Mouse (Mus musculus) C2C12 (cell line): ENCODE results near the gene Sec61b. TPM values are rescaled to one million over a fixed set of nuclear protein-coding genes. Genes with fewer than 3 reads are reported as not detected.

Experiments used
- H3K27me3 ChIP-seq: one replicate; pipeline ENCODE4 v1.6.1; 2011; ENCODE audit not compliant: control insufficient read depth, insufficient read depth, insufficient read length
- H3K36me3 ChIP-seq: one replicate; pipeline ENCODE4 v1.6.1; 2011; ENCODE audit not compliant: control insufficient read depth, insufficient read depth
- H3K4me3 ChIP-seq: one replicate; pipeline ENCODE4 v1.5.1; 2011; ENCODE audit warnings: mild to moderate bottlenecking, control low read depth; ENCODE audit not compliant: poor library complexity, insufficient read depth, severe bottlenecking
- H3K79me2 ChIP-seq: one replicate; pipeline ENCODE4 v1.6.1; 2011; ENCODE audit not compliant: control insufficient read depth, insufficient read depth
- H3K79me3 ChIP-seq: one replicate; pipeline ENCODE4 v1.6.1; 2011; ENCODE audit warnings: low read depth, control low read depth
- H3ac ChIP-seq: one replicate; pipeline ENCODE3; 2011; ENCODE audit warnings: low read depth; ENCODE audit not compliant: control insufficient read depth, insufficient read length
- CEBPB ChIP-seq: IDR thresholded peaks from one replicate; pipeline ENCODE4 v1.6.1; 2011; ENCODE audit warnings: low read depth, mild to moderate bottlenecking, control low read depth, moderate library complexity
- CTCF ChIP-seq: IDR thresholded peaks from one replicate; pipeline ENCODE4 v1.5.1; 2011; ENCODE audit not compliant: control insufficient read depth, insufficient read depth, insufficient read length
- FOSL1 ChIP-seq: IDR thresholded peaks from one replicate; pipeline ENCODE4 v1.8.0; 2011; ENCODE audit warnings: mild to moderate bottlenecking, low read length; ENCODE audit not compliant: poor library complexity, insufficient read depth, severe bottlenecking
- MAX ChIP-seq: IDR thresholded peaks from one replicate; pipeline ENCODE4 v1.6.1; 2011; ENCODE audit warnings: mild to moderate bottlenecking, control low read depth
- MYOD1 ChIP-seq: IDR thresholded peaks from one replicate; pipeline ENCODE4 v1.6.1; 2011; ENCODE audit warnings: low read depth; ENCODE audit not compliant: control insufficient read depth, insufficient read length
- MYOG ChIP-seq: IDR thresholded peaks from one replicate; pipeline ENCODE4 v1.6.1; 2011; ENCODE audit not compliant: control insufficient read depth, insufficient read length; ENCODE audit errors: extremely low read depth
- USF1 ChIP-seq: IDR thresholded peaks from one replicate; pipeline ENCODE4 v1.6.1; 2011; ENCODE audit warnings: low read depth, mild to moderate bottlenecking, control low read depth, moderate library complexity
- polyA plus RNA-seq: library from polyadenylated mRNA; unstranded; fragments of >200 nt; fragmentation: generic; extraction: Trizol; gene quantifications from one replicate; pipeline ENCODE4 v1.2.1, GENCODE M21; 2012; ENCODE audit warnings: missing spikeins

Gene Sec61b
- polyA plus RNA-seq, 1 experiment: 437 TPM

- no peak for TF ChIP-seq CTCF
- no peak for TF ChIP-seq MYOG
- no peak for TF ChIP-seq USF1
- TF ChIP-seq MYOD1: no peak
- no peak for TF ChIP-seq MAX
- TF ChIP-seq FOSL1: no peak
- TF ChIP-seq CEBPB: no peak
- Histone ChIP-seq H3K36me3 (no peaks in the 10 kb centered on the region), H3K27me3 (peaks cover 15% of the 10 kb centered on the region), H3ac (no peak overlapping the region), H3K79me2 (no peaks in the 10 kb centered on the region), H3K4me3 (no peak overlapping the region), H3K79me3 (no peaks in the 10 kb centered on the region)
Measured at GRCm38 (mm10) chr4:47449116-47449515, 25.3 kb upstream of the Sec61b start.

GRCm38 (mm10) chr4:47449586-47450522, 24.6 kb upstream of the Sec61b start:
- Histone ChIP-seq H3K79me2 (no peaks in the 10 kb centered on the region), H3K4me3 (no peak overlapping the region), H3K27me3 (peaks cover 14% of the 10 kb centered on the region), H3ac (no peak overlapping the region), H3K36me3 (no peaks in the 10 kb centered on the region), H3K79me3 (no peaks in the 10 kb centered on the region)
- TF ChIP-seq MAX (no peak), FOSL1 (no peak), USF1 (no peak), MYOG (no peak)

GRCm38 (mm10) chr4:47467196-47467595, 7.3 kb upstream of the Sec61b start:
- Histone ChIP-seq H3K79me3 (peaks cover 6% of the 10 kb centered on the region), H3K79me2 (peaks cover 13% of the 10 kb centered on the region), H3K36me3 (peaks cover 54% of the 10 kb centered on the region), H3K27me3 (no peaks in the 10 kb centered on the region), H3K4me3 (no peak overlapping the region), H3ac (no peak overlapping the region)
- TF ChIP-seq CEBPB (no peak), MYOG (no peak)

GRCm38 (mm10) chr4:47473586-47473967, 881 bp upstream of the Sec61b start:
- peaks cover 71% of the 10 kb centered on the region for H3K79me2 ChIP-seq
- no peak for TF ChIP-seq USF1
- TF ChIP-seq CTCF: no peak
- peak overlapping the region; percentile 89 for H3K4me3 ChIP-seq
- H3K79me3 ChIP-seq: peaks cover 40% of the 10 kb centered on the region
- H3K36me3 ChIP-seq: peaks cover 64% of the 10 kb centered on the region
- no peaks in the 10 kb centered on the region for H3K27me3 ChIP-seq
- H3ac ChIP-seq: peak overlapping the region; percentile 88

- Histone ChIP-seq H3ac (peak overlapping the region; percentile 78), H3K79me2 (peaks cover 74% of the 10 kb centered on the region), H3K4me3 (peak overlapping the region; percentile 89), H3K27me3 (no peaks in the 10 kb centered on the region), H3K79me3 (peaks cover 40% of the 10 kb centered on the region), H3K36me3 (peaks cover 64% of the 10 kb centered on the region)
- no peak for TF ChIP-seq CEBPB
- no peak for TF ChIP-seq FOSL1
- no peak for TF ChIP-seq CTCF
- no peak for TF ChIP-seq MAX
- TF ChIP-seq MYOG: no peak
- TF ChIP-seq MYOD1: no peak
- no peak for TF ChIP-seq USF1
Measured at GRCm38 (mm10) chr4:47474730-47475643, 529 bp downstream of the Sec61b start.
